Mouse (Mus musculus): ENCODE measurements around the gene Cmss1.

Cmss1 gene

DNA sequence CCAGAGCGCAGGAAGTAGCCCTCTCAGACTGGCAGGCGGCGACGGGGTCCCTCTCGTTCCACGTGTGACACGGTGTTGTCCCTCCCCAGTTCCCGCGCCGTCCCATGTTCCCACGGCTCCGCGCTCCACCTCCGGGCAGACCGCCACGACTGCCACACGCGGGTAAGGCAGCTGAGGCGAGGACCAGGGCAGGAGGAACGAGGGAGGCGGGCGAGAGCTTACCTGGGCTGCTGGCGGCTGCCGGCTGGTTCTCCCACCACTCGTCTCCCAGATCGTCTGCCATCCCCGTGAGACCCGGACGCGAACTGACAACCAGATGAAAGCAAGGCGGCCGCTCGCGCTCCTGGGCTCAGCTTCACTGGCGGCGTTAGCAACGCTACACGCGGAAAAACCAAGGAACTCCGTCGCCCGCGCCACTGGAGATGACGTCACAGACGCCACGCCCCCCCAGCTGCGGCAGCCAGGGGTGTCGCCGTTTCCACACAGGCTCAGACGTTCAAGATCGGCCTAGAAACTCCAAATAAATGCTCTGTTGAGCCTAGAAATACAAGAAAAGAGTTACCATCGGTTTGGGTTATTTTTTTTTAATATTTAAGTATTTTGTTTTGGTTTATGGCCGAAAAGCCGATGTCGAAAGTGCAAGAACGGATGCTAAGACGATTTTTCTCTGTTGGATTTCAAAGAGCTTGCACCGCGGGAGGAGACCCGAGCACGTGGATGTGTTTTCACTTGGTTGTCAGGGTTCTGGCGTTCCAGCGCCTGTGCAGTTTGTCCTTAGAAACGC lies at the start of gene Cmss1:
Gene Cmss1, minus strand, starts transcription at position 421 of the 784 bp plus-strand sequence.
- in situ Hi-C loops (cut with MboI; ENCODE audit: unreplicated experiment in 2 of 2) = loop anchor here (25.0 kb wide), 2 partner anchors 894 to 1444 kb away; partner anchors contain the start of gene Tfg (in 2 of the 2)

DNA sequence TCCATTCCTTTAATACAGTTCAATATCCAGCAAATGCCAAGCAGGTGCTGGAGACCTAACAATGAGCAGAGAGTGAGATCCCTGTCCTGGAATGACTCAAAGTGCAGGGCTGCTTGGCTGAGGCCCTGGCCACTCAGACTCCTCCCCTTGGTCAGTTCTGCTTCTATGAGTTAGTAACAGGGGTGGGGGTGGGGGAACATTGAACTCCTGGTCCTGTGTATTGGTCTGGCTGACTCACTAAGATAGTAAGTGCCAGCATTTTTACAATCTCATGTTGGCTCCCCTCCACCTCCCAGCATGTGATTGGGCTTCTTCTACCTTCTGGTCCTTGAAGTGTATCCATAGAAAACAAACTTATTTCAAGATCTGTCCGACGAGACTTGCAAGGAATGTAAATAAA lies 43.2 kb upstream of the Cmss1 start:
- in situ Hi-C loops (cut with MboI; ENCODE audit: unreplicated experiment in 2 of 2) = loop anchor here in 1 of 2 experiments (25.0 kb wide), 1 partner anchor 512 kb away; no protein-coding TSS in a partner anchor

DNA sequence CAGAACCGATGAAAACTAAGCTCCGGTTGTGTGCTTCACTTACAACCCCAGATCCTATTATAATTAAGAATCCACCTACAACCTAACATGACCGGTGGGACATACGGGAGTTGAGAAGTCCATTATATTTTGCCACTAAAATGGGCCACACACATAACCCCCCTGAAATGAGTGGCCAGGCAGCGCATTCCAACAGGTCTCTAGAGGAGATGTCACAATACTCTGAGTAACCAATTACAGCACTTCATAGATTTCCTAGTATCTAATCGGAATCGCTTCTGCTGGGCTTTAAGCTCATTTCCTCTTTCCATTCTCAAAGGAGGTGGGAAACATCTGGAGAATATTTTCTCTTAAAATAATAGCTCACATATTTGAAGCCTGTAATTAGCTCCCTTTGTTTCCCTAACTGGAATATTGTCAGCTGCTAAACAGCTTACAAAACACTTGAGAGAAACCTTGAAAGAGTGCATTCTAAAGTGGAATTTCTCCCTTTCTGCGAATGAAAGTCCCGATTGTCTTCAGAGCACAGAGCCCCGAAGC lies 34.8 kb upstream of the Cmss1 start:
- in situ Hi-C loops (cut with MboI; ENCODE audit: unreplicated experiment in 2 of 2) = no loop called here

DNA sequence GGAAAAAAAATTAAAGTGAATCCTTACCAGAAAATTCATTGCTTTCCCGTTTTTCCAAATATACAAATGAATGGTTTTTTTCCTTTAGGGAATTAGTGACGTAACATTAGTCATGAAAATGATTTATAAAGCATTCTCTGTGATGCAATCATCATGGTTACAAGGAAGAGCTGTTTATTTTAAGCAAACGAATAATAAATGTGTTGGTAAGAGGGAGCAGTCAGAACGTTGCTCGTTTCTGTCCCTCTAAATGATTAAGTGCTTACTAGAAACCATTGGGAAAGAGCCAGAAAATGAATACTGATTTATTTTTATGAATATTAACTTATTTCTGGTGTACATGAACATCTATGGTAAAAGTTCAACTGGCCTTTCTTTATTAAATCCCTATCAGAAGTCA lies 28.1 kb upstream of the Cmss1 start:
- in situ Hi-C loops (cut with MboI; ENCODE audit: unreplicated experiment in 2 of 2) = loop anchor here (10.0 kb wide), 3 partner anchors 820 to 1770 kb away; partner anchors contain the start of gene Gabrr3 (in 1 of the 2)

DNA sequence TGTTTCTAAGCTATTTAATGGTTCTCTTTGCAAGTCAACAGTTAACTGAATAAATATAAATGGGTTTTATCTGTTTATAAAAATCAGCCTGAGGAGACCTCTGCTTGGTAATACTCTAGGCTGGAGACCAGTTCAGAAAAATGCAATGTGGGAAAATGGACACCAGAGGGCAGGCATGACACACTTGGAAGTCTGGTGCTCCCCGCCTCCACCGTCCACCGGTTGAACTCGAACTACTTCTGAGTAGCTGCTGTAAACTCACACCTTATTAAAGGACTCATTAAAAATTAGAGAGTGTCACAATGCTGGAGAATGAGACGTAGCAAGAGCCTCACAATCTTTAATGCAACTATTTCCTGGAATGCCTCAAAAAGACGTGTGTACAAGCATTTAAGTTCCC lies 27.5 kb upstream of the Cmss1 start:
- in situ Hi-C loops (cut with MboI; ENCODE audit: unreplicated experiment in 2 of 2) = loop anchor here (10.0 kb wide), 3 partner anchors 821 to 1771 kb away; partner anchors contain the start of gene Gabrr3 (in 1 of the 2)

DNA sequence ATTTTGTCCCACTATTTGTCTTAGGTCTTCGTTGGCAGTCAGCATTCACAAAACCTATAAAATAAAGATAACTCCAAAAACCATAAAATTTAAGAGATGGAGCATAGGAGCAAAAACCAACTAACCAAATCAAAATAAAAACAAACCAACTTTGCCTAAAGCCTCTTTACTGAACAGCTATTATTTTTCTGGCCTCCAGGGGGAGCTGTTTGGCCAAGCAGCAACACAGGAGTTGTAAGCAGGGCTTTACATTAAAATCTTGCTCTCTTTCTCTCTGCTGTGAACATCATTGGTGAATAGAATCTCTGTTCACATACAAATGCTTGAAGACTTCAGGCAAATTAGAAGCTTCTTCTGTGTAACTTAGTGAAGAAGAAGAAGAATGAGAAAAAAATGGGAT lies 5.1 kb upstream of the Cmss1 start:
- in situ Hi-C loops (cut with MboI; ENCODE audit: unreplicated experiment in 2 of 2) = loop anchor here (10.0 to 25.0 kb wide), 3 partner anchors 899 to 1793 kb away; partner anchors contain the start of genes Tfg (in 2 of the 2) and Gabrr3 (in 1 of the 2)

DNA sequence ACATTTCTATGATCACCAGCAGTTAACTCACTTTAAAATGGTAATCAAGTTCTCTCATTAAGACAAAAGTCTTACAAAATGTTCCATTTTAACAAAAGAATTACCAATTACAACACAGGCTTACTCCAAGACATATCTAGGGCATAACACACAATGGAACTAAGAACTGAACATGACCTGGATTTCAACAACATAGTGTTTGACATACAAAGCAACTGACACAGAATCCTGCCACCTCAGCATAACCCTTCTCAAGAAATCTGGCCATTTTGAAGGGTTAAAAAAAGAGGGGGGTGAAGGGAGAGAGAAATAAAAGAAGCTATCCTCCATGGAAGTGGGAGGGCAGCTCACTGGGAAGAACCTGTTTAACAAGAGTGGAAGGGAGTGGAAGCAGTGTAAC lies 5.6 kb downstream of the Cmss1 start:
- in situ Hi-C loops (cut with MboI; ENCODE audit: unreplicated experiment in 2 of 2) = loop anchor here (25.0 kb wide), 2 partner anchors 889 to 1439 kb away; partner anchors contain the start of gene Tfg (in 2 of the 2)

DNA sequence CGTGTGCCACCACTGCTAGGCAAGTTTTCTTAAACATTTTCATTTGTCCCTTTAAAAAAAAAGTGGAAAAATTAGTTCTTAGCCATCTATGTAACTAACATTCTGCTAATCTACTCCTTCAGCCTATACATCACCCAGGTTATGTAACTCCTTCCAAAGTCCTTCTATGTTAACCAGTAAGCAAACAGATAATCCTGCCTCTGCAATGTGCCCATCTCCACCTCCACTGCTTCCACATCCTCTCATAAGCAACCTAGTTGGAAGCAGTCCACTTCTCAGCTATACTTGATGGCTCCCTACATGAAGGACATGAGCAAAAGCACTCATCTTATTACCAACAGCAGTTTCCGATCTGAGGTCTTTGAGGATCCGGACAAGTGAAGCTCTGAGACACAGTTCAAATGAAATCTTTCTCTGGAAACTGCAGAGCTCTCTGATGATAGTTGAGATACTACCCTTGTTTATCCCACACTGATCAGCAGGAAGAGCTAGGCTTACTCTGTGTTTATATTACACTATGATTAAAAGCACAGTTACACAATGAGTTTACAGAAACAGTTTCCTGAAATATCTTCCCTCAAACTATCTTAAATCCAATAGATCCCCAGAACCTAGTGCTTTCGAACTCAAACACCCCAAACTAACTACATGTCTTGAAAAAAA lies 9.2 kb downstream of the Cmss1 start:
- in situ Hi-C loops (cut with MboI; ENCODE audit: unreplicated experiment in 2 of 2) = loop anchor here (5.0 to 10.0 kb wide), 4 partner anchors 423 to 813 kb away; partner anchors contain the start of gene Adgrg7 (in 1 of the 2)

DNA sequence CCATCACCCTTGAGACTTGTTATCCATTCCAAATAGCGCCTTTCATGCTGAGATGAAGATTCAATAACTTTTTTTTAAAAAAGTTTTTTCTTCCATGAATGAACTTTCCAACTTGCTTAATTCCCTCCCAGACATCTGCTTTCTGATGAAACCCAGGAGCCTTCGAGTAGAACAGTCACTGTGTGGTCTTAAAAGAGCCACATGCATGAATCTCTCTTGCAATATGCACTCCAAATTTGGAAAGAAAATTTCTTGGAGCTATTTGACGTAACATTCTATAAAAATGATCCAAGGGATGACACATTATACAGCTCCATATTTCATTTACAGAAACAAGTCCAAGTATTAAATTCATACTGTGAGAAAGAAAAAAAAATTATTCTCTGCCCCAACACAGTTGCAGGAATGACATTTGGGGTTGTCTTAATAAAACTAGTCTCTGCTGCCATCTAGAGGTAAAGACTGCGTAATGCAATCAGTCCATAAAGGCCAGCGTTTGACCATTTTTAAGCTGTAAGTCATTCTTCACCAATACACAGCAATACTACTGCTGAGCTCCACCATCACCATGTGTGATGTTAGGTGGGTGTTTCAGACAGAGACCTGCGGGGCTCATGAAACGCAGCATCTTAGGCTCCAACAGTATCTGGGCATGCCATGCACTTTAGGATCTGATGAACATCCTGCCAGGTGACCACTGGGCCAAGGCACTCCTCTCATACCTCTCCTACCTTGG lies 13.1 kb downstream of the Cmss1 start:
- in situ Hi-C loops (cut with MboI; ENCODE audit: unreplicated experiment in 2 of 2) = loop anchor here (10.0 kb wide), 3 partner anchors 419 to 809 kb away; partner anchors contain the start of gene Adgrg7 (in 1 of the 2)

DNA sequence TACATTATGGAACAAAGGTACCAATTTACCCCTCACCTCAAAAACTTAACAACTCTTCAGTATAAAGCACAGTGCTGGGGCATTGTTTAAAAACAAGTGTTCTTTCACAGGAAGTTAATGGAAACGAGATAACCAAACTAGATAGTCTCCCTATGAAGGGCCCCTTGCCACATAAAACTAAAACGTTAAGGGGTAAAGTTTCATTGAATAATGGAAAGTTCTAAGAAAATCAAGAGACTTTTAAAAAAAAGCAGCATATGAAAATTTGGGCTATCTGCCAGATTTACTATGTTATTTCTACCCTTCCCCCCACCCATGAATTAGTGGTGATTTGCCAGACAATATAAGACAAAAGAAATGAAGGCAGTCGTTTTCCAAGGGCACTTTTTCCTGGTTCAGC lies 21.5 kb downstream of the Cmss1 start:
- in situ Hi-C loops (cut with MboI; ENCODE audit: unreplicated experiment in 2 of 2) = no loop called here

DNA sequence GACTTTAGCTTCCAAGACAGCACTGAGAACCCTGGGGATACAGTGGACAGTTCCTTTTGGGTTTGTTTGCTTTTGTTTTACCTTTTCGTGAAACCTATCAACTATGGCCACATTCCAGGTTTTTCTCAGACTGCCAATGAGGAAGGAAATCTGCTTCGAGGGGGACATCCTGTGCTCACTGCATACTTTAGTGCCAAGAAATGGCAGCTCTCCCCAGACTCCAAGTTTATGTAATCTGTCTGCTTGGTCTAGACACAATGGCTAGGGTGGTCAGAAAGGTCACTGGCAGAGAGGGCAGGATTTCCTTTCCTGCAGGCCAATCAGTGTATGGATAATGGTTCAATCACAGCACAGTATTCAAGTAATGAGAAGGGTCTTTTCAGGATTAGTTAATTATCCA lies 24.7 kb downstream of the Cmss1 start:
- in situ Hi-C loops (cut with MboI; ENCODE audit: unreplicated experiment in 2 of 2) = no loop called here

DNA sequence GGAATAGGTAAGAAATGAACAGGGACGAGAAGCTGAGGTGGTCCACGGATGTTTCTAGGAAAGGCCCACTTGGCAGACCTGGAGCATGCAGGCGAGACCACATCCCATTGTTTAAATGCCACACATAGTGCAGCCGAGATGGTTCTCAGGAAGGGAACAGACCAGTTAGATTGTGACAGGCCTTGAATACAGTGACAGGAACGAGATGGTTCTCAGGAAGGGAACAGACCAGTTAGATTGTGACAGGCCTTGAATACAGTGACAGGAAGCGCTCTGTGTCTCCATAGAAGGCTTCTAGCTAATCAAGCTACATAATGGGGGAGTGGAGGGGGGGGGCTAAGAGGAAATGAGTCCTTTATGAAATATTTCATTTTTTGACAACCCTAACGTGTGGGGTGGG lies 26.6 kb downstream of the Cmss1 start:
- in situ Hi-C loops (cut with MboI; ENCODE audit: unreplicated experiment in 2 of 2) = no loop called here

DNA sequence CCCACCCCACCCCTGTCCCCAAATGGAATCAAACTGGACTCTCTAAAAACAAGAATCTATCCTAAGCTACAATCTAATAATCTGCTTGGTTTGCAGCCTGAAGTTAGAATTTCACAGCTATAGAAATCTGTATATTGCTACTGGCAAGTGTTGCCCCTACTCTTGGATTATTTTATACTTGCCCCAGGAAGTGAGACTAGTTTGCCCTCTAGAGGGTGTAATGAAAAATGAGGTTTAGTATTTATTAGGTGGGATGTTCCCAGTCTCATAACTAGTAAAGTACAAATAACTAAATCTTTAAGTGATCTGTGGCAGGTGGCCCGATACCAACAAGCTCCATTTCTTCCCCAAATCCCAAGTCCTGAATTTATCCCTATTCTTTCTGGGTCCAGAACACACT lies 29.1 kb downstream of the Cmss1 start:
- in situ Hi-C loops (cut with MboI; ENCODE audit: unreplicated experiment in 2 of 2) = loop anchor here (5.0 to 10.0 kb wide), 3 partner anchors 180 to 330 kb away; no protein-coding TSS in a partner anchor

DNA sequence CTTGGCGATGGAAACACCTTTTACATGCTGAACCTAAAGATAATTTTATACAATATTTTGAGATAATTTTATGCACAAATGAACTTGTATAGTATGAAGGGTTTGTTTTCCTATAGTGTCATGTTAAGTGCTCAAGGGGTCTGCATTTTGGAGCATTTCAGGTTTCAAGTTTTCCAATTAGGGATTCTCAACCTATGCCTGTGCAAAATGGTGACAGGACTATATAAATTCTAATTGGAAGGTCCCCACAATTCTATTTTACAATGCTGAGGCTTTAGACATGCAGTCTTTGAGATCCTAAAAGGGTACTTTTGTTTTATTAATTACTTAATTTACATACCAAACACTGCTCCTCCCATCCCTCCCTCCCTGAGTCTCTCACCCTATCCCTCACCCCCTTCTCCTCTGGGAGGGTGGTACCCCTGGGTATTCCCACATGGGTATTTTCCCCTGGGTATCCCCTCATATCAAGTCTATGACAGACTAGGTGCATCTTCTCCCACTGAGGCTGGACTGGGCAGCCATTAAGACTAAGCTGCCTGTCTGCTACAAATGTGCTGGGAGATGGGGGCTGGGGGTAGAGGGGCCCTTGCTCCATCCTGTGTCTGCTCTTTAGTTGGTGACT lies 30.8 kb downstream of the Cmss1 start:
- in situ Hi-C loops (cut with MboI; ENCODE audit: unreplicated experiment in 2 of 2) = loop anchor here (5.0 to 10.0 kb wide), 3 partner anchors 179 to 329 kb away; no protein-coding TSS in a partner anchor

DNA sequence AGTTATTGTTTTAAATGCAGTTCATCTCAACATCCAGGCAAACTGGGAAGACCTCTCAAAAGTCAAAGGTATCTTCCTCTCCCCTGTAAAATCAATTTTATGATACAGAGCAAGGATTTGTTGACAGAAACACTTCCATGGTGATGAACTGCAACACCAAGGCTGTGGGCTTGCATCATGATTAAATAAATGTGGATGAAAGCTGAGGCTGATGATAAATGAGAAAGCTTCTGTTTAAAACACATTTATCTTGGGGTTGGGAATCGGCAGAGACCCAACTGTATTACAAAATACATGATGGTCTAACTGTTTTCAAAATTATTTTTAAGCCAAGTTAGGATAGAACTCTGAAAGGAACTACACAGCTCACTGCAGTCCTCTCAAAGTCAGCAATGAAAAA lies 32.8 kb downstream of the Cmss1 start:
- in situ Hi-C loops (cut with MboI; ENCODE audit: unreplicated experiment in 2 of 2) = loop anchor here in 1 of 2 experiments (10.0 kb wide), 1 partner anchor 239 kb away; no protein-coding TSS in a partner anchor

DNA sequence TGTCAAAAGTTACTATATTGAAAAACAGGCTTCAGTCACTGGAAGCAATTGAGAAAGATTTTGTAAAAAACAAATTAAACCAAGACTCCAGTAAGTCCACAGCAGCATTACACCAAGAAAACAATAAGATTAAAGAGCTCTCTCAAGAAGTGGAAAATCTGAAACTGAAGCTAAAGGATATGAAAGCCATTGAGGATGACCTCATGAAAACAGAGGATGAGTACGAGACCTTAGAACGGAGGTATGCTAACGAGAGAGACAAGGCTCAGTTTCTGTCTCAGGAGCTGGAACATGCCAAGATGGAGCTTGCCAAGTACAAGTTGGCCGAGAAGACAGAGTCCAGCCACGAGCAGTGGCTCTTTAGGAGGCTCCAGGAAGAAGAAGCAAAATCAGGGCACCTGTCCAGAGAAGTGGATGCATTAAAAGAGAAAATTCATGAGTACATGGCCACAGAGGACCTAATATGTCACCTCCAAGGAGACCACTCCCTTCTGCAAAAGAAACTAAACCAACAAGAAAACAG lies 35.8 kb downstream of the Cmss1 start:
- in situ Hi-C loops (cut with MboI; ENCODE audit: unreplicated experiment in 2 of 2) = loop anchor here in 1 of 2 experiments (10.0 kb wide), 1 partner anchor 236 kb away; no protein-coding TSS in a partner anchor

DNA sequence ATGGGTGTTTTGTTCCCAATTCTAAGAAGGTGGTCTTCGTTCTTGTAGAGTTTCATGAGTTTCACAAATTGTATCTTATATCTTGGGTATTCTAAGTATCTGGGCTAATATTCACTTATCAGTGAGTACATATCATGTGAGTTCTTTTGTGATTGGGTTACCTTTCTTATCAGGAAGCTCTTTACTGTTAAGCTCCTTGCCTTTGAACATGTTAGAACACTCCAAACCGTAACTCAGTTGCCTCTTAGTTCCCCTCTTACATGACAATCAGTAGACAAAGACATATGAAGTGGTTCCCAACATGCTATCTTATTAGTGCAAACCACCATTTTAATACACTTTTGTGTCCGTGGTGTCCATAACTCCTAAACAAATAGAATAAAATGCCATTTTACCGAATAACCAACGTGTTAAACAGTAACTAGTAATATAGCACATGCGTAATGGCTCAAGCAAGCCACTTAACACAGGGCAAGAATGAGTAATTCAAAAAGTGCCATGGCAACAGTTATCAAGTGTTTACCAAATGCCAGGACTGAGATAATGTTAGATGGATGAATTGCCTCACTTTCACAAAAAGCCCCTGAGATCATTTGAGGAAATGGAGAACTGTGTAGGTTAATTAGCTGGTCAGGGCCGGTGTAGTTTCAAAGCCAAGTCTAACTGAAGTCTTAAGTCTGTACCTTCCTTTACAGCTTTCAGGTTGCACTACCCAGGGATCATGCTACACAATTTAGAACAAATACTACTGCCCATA lies 37.8 kb downstream of the Cmss1 start:
- in situ Hi-C loops (cut with MboI; ENCODE audit: unreplicated experiment in 2 of 2) = no loop called here

DNA sequence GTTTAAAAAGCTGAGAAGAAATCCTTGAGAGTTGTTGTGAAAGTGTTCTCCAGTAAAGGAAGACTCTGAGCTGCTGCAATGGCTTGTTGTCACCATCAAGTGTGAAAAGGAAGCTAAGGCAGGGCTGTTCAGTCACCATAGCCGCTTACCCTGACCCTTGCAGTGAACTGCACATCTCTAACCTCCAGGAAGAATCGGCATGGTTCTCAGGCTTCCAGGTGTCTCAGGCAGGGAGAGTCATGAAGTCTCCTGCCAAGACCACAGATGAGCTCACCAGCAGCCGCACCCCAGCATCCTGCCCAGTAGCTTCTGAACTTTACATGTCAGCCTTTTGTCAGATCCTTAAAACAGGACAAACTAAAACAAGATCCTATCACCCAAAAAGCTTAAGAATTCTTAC lies 40.4 kb downstream of the Cmss1 start:
- in situ Hi-C loops (cut with MboI; ENCODE audit: unreplicated experiment in 2 of 2) = no loop called here

DNA sequence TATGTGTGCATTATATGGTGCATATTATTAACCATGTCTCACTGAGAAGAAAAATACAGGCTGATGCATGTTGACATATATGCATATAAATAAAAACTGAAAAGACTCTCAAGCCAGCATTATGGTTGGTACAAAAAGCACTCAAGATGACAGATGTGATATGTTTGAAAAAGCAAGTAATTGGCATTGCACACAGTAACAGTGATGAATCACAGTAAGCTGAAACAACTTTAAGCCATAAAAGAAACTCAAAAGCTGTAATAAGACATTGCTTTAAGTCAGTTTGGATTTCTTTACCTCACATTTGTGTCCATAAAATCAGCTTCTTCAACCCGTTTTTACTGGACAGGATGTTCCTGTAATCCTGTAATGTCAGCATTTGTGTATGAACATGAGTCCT lies 41.9 kb downstream of the Cmss1 start:
- in situ Hi-C loops (cut with MboI; ENCODE audit: unreplicated experiment in 2 of 2) = no loop called here

Data from v-Abl transformed pro-B cells (cell line).